Mouse (Mus musculus) liver, adult 2 months (tissue): ENCODE results near the gene Sh3d21. TPM values are rescaled to one million over a fixed set of nuclear protein-coding genes. Genes with fewer than 3 reads are reported as not detected.
A peak's percentile ranks its signal among the peaks of the same experiment; 100 is the strongest.

ENCODE experiments used
- DNase-seq: peaks from one replicate; pipeline ENCODE4 v3.0.0-alpha.2; 2011; ENCODE audit warnings: low read depth, low spot score; ENCODE audit errors: extremely low read depth
- H3K27ac ChIP-seq: fragments of 200-500 bp; replicated peaks from 2 replicates; pipeline ENCODE4 v1.5.1; 2012; ENCODE audit warnings: low read depth, mild to moderate bottlenecking, control low read depth, inconsistent platforms, low read length; ENCODE audit not compliant: insufficient read depth
- H3K27me3 ChIP-seq: fragments of 200-500 bp; 2 replicates; pipeline ENCODE4 v1.6.1; 2012; ENCODE audit warnings: mild to moderate bottlenecking, moderate library complexity, low read length, inconsistent platforms; ENCODE audit not compliant: control insufficient read depth, insufficient read depth
- H3K36me3 ChIP-seq: fragments of 200-500 bp; 2 replicates; pipeline ENCODE4 v1.6.1; 2012; ENCODE audit warnings: low read length, inconsistent platforms; ENCODE audit not compliant: control insufficient read depth, insufficient read depth
- H3K4me1 ChIP-seq: fragments of 200-500 bp; 2 replicates; pipeline ENCODE4 v1.6.1; 2011; ENCODE audit warnings: low read length; ENCODE audit not compliant: control insufficient read depth, insufficient read depth
- H3K4me3 ChIP-seq: fragments of 200-500 bp; 2 replicates; pipeline ENCODE4 v1.5.1; 2011; ENCODE audit warnings: low read depth, mild to moderate bottlenecking, control low read depth, low read length, moderate library complexity; ENCODE audit not compliant: insufficient read depth
- H3K79me2 ChIP-seq: fragments of 200-500 bp; 2 replicates; pipeline ENCODE4 v1.6.1; 2012; ENCODE audit warnings: inconsistent platforms, mild to moderate bottlenecking, low read length, moderate library complexity; ENCODE audit not compliant: control insufficient read depth, insufficient read depth
- H3K9ac ChIP-seq: fragments of 200-500 bp; 2 replicates; pipeline ENCODE4 v1.6.1; 2012; ENCODE audit warnings: low read depth, mild to moderate bottlenecking, control low read depth, inconsistent platforms, low read length
- CTCF ChIP-seq: fragments of 200-500 bp; IDR thresholded peaks from 2 replicates; pipeline ENCODE4 v1.5.1; 2011; ENCODE audit warnings: low read depth, low read length, control low read depth
- POLR2A ChIP-seq: fragments of 200-500 bp; IDR thresholded peaks from 2 replicates; pipeline ENCODE4 v1.6.1; 2011; ENCODE audit warnings: low read length, control low read depth; ENCODE audit not compliant: insufficient read depth; ENCODE audit errors: extremely low read depth
- whole genome bisulfite sequencing: fragments of 180-500 bp; shearing (Covaris S2); methylation state at CpG from one replicate; pipeline ENCODE4 v1.1.7; 2018; 5-methylcytosine and 5-hydroxymethylcytosine counted together
- polyA plus RNA-seq: library from polyadenylated mRNA; depleted of rRNA; stranded (reverse); fragments of >200 nt; gene quantifications from 2 replicates; pipeline ENCODE4 v1.2.3, GENCODE M21; 2012
- total RNA-seq: library from RNA; depleted of rRNA; stranded (reverse); fragments of >200 nt; gene quantifications from 2 replicates; pipeline ENCODE4 v1.2.3, GENCODE M21; 2014

The Sh3d21 gene
- total and polyA plus RNA-seq, 2 experiments: 0.55 to 0.65 TPM

GRCm38 (mm10) chr4:126115411-126115810, 47.9 kb downstream of the Sh3d21 start:
- Histone ChIP-seq H3K27ac (peak overlapping the region; percentile 81), H3K27me3 (no peaks in the 10 kb centered on the region), H3K9ac (peak overlapping the region; percentile 6; the same call in 1 of the 2 replicates), H3K79me2 (peaks cover 45% of the 10 kb centered on the region; the same call in 1 of the 2 replicates), H3K4me3 (no peak overlapping the region), H3K4me1 (peaks cover 45% of the 10 kb centered on the region), H3K36me3 (0 out of 2 replicates have a peak, but pooled peaks cover 1% of the 10 kb centered on the region)
- TF ChIP-seq CTCF: no peak
- TF ChIP-seq POLR2A: no peak
- DNase-seq: peak; percentile 78
- WGBS: 19% methylated on average over 9 of the region's 9 CpGs

GRCm38 (mm10) chr4:126113943-126114342, 49.3 kb downstream of the Sh3d21 start:
- H3K9ac ChIP-seq: peak overlapping the region; percentile 4; the same call in 1 of the 2 replicates
- H3K27me3 ChIP-seq: no peaks in the 10 kb centered on the region
- peaks cover 46% of the 10 kb centered on the region; the same call in 1 of the 2 replicates for H3K79me2 ChIP-seq
- H3K36me3 ChIP-seq: 0 out of 2 replicates have a peak, but pooled peaks cover 1% of the 10 kb centered on the region
- H3K4me1 ChIP-seq: peaks cover 59% of the 10 kb centered on the region
- H3K27ac ChIP-seq: peak overlapping the region; percentile 49
- WGBS: 6% methylated on average over 6 of the region's 6 CpGs
- TF ChIP-seq POLR2A (no peak), CTCF (peak; percentile 83)
- H3K4me3 ChIP-seq: no peak overlapping the region
- DNase-seq: peak; percentile 57

GRCm38 (mm10) chr4:126113243-126113642, 50.0 kb downstream of the Sh3d21 start:
- TF ChIP-seq CTCF (no peak), POLR2A (no peak)
- H3K27me3 ChIP-seq: no peaks in the 10 kb centered on the region
- WGBS: 9% methylated on average over 4 of the region's 4 CpGs
- peak overlapping the region; percentile 75 for H3K27ac ChIP-seq
- H3K36me3 ChIP-seq: 0 out of 2 replicates have a peak, but pooled peaks cover 1% of the 10 kb centered on the region
- H3K9ac ChIP-seq: peak overlapping the region; percentile 23
- DNase-seq: peak; percentile 85
- H3K79me2 ChIP-seq: peaks cover 48% of the 10 kb centered on the region; the same call in 1 of the 2 replicates
- H3K4me3 ChIP-seq: no peak overlapping the region
- H3K4me1 ChIP-seq: peaks cover 64% of the 10 kb centered on the region

- TF ChIP-seq CTCF: no peak
- no peak for TF ChIP-seq POLR2A
- peak overlapping the region; percentile 2; the same call in 1 of the 2 replicates for H3K4me3 ChIP-seq
- 17% methylated on average over 7 of the region's 7 CpGs for WGBS
- no peak for DNase-seq
- peak overlapping the region; percentile 99 for H3K27ac ChIP-seq
- H3K4me1 ChIP-seq: peaks cover 71% of the 10 kb centered on the region
- H3K36me3 ChIP-seq: no peaks in the 10 kb centered on the region
- peak overlapping the region; percentile 52 for H3K9ac ChIP-seq
- H3K27me3 ChIP-seq: no peaks in the 10 kb centered on the region
- peaks cover 46% of the 10 kb centered on the region; the same call in 1 of the 2 replicates for H3K79me2 ChIP-seq
Measured at GRCm38 (mm10) chr4:126111153-126111549, 52.1 kb downstream of the Sh3d21 start.

GRCm38 (mm10) chr4:126110374-126111152, 52.7 kb downstream of the Sh3d21 start:
- H3K4me1 ChIP-seq: peaks cover 68% of the 10 kb centered on the region
- no peaks in the 10 kb centered on the region for H3K36me3 ChIP-seq
- TF ChIP-seq CTCF (peak; percentile 12; the same call in 1 of the 2 replicates), POLR2A (no peak)
- H3K79me2 ChIP-seq: peaks cover 47% of the 10 kb centered on the region; the same call in 1 of the 2 replicates
- 12% methylated on average over 12 of the region's 12 CpGs for WGBS
- no peaks in the 10 kb centered on the region for H3K27me3 ChIP-seq
- H3K9ac ChIP-seq: peak overlapping the region; percentile 52
- peak; percentile 64 for DNase-seq
- H3K4me3 ChIP-seq: peak overlapping the region; percentile 2; the same call in 1 of the 2 replicates
- H3K27ac ChIP-seq: peak overlapping the region; percentile 99
